Mouse (Mus musculus) liver, embryonic 15.5 days (tissue): Measurements from ENCODE around the gene Amh. TPM values are rescaled to one million over a fixed set of nuclear protein-coding genes. Genes with fewer than 3 reads are reported as not detected.

Experiments used
- ATAC-seq: fragments of 200-750 bp; cut with Nextera tagmentation; 2 replicates; pipeline ENCODE4 v1.8.0; 2017; ENCODE audit warnings: moderate number of reproducible peaks, mild to moderate bottlenecking, moderate library complexity; ENCODE audit not compliant: insufficient read depth
- H3K27ac ChIP-seq: fragments of 300-500 bp; sonication (generic); replicated peaks from 2 replicates; pipeline ENCODE4 v1.5.1; 2015; ENCODE audit warnings: mild to moderate bottlenecking, inconsistent platforms
- H3K27me3 ChIP-seq: fragments of 300-500 bp; sonication (generic); 2 replicates; pipeline ENCODE4 v1.6.1; 2015; ENCODE audit warnings: mild to moderate bottlenecking, inconsistent platforms
- H3K36me3 ChIP-seq: fragments of 300-500 bp; sonication (generic); replicated peaks from 2 replicates; pipeline ENCODE4 v1.6.1; 2015; ENCODE audit warnings: moderate library complexity, mild to moderate bottlenecking, inconsistent platforms
- H3K4me1 ChIP-seq: fragments of 300-500 bp; sonication (generic); replicated peaks from 2 replicates; pipeline ENCODE4 v1.6.1; 2015; ENCODE audit warnings: inconsistent platforms
- H3K4me2 ChIP-seq: fragments of 300-500 bp; sonication (generic); 2 replicates; pipeline ENCODE4 v1.6.1; 2015; ENCODE audit warnings: moderate library complexity, mild to moderate bottlenecking, inconsistent platforms
- H3K4me3 ChIP-seq: fragments of 300-500 bp; sonication (generic); replicated peaks from 2 replicates; pipeline ENCODE4 v1.5.1; 2015; ENCODE audit warnings: mild to moderate bottlenecking, inconsistent platforms
- H3K9ac ChIP-seq: fragments of 300-500 bp; sonication (generic); 2 replicates; pipeline ENCODE4 v1.6.1; 2015; ENCODE audit warnings: moderate library complexity, mild to moderate bottlenecking, inconsistent platforms
- H3K9me3 ChIP-seq: fragments of 300-500 bp; sonication (generic); replicated peaks from 2 replicates; pipeline ENCODE4 v1.6.1; 2016; ENCODE audit warnings: inconsistent platforms
- WGBS: fragments of 180-500 bp; shearing (Covaris S2); methylation state at CpG from one replicate; pipeline ENCODE4 v1.1.7; 2015; ENCODE audit warnings: mixed read lengths; ENCODE audit not compliant: insufficient replicate concordance; 5-methylcytosine and 5-hydroxymethylcytosine counted together
- polyA plus RNA-seq: library from polyadenylated mRNA; unstranded; fragments of >200 nt; fragmentation: Nextera tagmentation; extraction: Ambion mirVana; gene quantifications from 2 replicates; pipeline ENCODE4 v1.2.1, GENCODE M21; 2015

Amh gene
- polyA plus RNA-seq, 1 experiment from 2014 or later, result 0.10 TPM

DNA sequence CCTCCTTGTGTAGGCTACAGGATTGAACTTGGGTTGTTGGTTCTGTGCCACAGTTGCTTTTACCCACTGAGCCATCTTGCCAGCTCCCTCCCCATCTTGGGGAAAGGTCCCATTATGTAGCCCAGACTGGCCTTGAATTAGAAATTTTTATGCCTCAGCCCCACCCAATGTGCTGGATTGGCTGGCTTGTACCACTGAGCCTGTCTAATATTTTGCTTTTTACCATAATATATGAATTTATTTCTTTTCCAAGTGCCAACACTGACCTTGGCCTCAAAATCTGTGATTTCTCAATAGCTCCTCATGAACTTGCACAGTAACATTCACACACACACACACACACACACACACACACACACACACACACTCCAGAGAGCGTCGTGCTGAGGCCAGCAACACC lies 39.3 kb upstream of the Amh start:
- Histone ChIP-seq H3K9me3 (no peaks in the 10 kb centered on the region), H3K4me2 (no peak overlapping the region), H3K9ac (no peak overlapping the region), H3K4me1 (peaks cover 42% of the 10 kb centered on the region), H3K36me3 (peaks cover 66% of the 10 kb centered on the region), H3K27me3 (no peaks in the 10 kb centered on the region), H3K4me3 (no peak overlapping the region), H3K27ac (0 out of 2 replicates have a peak overlapping the region, but pooled peaks have one; percentile 29)
- no peak for ATAC-seq
- WGBS, result 89% methylated on average over 2 of the region's 2 CpGs

DNA sequence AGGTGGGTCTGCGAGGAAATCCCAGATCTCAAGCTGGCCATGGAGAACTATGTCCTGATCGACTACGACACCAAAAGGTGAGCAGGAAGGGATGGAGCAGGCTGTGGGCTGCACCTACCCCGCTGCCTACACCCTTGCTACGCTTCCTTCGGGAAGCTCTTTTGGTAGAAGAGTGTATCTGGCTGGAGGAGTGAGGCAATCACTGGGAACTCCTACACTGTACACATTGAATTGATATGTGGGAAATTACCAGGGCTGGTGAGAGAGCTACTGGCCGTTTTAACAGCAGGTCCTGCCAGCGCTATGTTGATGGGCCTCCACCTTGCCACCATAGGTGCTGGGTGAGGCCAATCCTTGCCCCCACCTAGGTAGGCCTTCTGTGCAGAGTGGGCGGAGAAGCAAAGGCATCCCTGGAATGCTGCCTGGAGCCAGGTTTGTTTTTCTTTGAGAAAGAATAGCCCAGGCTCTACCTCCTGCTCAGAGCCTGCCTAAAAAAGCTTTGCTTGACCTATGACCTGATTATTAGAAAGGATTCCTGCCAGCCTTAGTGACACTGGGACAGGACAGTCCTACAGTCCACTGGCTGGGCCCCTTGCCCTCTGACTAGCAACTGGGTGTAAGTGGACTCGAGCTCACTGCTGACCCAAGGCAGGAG lies 38.8 kb upstream of the Amh start:
- H3K4me3 ChIP-seq, result no peak overlapping the region
- H3K36me3 ChIP-seq, result peaks cover 71% of the 10 kb centered on the region
- H3K4me1 ChIP-seq, result peaks cover 37% of the 10 kb centered on the region
- H3K27me3 ChIP-seq, result no peaks in the 10 kb centered on the region
- H3K4me2 ChIP-seq, result no peak overlapping the region
- H3K27ac ChIP-seq, result peak overlapping the region; percentile 29; the same call in 1 of the 2 replicates
- H3K9ac ChIP-seq, result no peak overlapping the region
- peak; percentile 50; the same call in 1 of the 2 replicates for ATAC-seq
- 82% methylated on average over 10 of the region's 10 CpGs for WGBS
- no peaks in the 10 kb centered on the region for H3K9me3 ChIP-seq

DNA sequence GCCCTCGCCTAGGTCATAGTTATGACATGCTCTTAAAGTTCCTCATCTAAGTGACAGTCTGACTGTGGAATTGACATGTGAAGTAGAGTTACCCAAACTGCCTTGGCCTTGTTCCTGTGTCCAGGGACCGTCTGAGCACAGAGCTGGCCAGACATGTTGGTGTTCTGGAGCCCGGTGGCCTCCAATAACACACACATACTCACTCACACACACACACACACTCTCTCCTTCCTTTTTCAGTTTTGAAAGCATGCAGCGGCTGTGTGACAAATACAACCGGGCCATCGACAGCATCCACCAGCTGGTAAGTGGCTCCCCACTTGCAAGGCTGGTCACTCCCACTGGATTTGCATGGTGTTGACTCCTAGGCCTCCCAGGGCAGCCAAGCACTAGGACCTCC lies 36.7 kb upstream of the Amh start:
- Histone ChIP-seq H3K4me3 (no peak overlapping the region), H3K4me1 (peaks cover 31% of the 10 kb centered on the region), H3K4me2 (no peak overlapping the region), H3K27me3 (no peaks in the 10 kb centered on the region), H3K27ac (no peak overlapping the region), H3K9ac (no peak overlapping the region), H3K9me3 (no peaks in the 10 kb centered on the region), H3K36me3 (peaks cover 92% of the 10 kb centered on the region)
- 77% methylated on average over 6 of the region's 6 CpGs for WGBS
- ATAC-seq, result no peak

DNA sequence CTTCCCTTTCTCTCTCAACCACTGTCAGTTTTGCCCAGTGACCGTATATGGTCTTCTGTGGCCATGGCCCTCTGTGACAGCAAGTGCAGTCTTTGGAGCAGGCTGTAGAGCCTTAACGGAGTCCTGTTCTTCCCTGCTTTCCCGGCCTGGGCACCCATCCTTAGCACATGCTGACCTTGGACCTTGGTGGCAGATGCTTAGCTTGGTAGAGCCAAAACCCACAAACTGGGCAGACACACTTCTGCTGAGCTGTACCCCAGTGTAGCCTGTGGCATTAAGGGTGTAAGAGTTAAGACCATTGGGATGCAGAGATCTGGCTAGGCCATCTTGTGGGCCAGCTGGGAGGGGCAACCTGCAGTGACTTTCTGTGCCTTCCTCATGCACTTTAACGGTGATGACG lies 31.2 kb upstream of the Amh start:
- Histone ChIP-seq H3K36me3 (peaks cover 98% of the 10 kb centered on the region), H3K4me2 (no peak overlapping the region), H3K27me3 (no peaks in the 10 kb centered on the region), H3K4me3 (no peak overlapping the region), H3K27ac (peak overlapping the region; percentile 60; the same call in 1 of the 2 replicates), H3K4me1 (peaks cover 29% of the 10 kb centered on the region), H3K9ac (no peak overlapping the region), H3K9me3 (no peaks in the 10 kb centered on the region)
- ATAC-seq, result no peak
- 68% methylated on average over 5 of the region's 5 CpGs for WGBS

DNA sequence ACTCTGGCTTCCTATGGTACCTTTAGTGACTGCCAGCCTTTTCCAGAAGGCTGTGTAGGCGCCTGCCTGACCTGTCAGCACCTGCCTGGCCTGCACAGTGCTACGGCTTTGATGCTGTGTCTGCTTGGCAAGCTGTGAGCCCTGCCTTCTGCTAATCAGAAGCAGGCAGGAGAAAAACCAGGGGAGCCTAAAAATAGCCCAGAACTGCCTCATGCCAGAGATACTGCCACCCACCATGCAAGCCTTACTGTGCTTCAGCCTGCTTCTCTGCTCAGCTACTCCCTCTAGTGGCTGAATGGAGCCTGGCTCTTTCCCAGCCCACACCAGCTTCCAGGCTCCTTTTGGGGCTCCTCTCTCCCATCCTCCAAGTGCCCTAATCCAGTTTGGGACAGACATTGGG lies 30.5 kb upstream of the Amh start:
- peaks cover 100% of the 10 kb centered on the region for H3K36me3 ChIP-seq
- ATAC-seq, result peak; percentile 79

DNA sequence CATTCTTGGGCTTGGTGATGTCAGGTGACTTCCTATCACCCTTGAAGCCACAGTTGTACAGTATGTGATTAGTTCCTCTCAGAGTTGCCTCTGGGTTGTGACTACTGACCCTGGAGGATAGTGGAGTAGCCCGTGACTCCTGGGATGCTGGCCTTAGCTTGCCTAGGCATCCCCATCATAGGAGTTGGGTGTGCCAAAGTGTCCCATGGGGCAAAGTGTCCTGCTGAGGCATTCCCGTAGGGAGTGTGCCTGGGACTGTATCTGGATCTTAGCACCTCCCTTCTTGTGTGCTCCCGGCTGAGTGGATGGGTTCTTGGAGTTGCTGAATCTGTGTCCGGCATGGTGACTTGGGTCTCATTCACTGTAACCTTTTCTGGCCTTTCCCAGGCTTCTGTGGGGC lies 30.1 kb upstream of the Amh start:
- Histone ChIP-seq H3K36me3 (peaks cover 100% of the 10 kb centered on the region), H3K9me3 (no peaks in the 10 kb centered on the region), H3K27me3 (no peaks in the 10 kb centered on the region), H3K4me1 (peaks cover 29% of the 10 kb centered on the region), H3K27ac (no peak overlapping the region), H3K4me2 (no peak overlapping the region), H3K9ac (no peak overlapping the region), H3K4me3 (no peak overlapping the region)
- WGBS, result 72% methylated on average over 4 of the region's 4 CpGs
- peak; percentile 22; the same call in 1 of the 2 replicates for ATAC-seq

More for the DNA sequence above, 30.5 kb upstream of the Amh start:
- H3K27ac ChIP-seq, result peak overlapping the region; percentile 60; the same call in 1 of the 2 replicates
- H3K27me3 ChIP-seq, result no peaks in the 10 kb centered on the region
- H3K4me3 ChIP-seq, result no peak overlapping the region
- no peaks in the 10 kb centered on the region for H3K9me3 ChIP-seq
- H3K9ac ChIP-seq, result peak overlapping the region; percentile 16; the same call in 1 of the 2 replicates
- H3K4me1 ChIP-seq, result peaks cover 29% of the 10 kb centered on the region
- no peak overlapping the region for H3K4me2 ChIP-seq
- WGBS, result 27% methylated on average over 2 of the region's 2 CpGs

DNA sequence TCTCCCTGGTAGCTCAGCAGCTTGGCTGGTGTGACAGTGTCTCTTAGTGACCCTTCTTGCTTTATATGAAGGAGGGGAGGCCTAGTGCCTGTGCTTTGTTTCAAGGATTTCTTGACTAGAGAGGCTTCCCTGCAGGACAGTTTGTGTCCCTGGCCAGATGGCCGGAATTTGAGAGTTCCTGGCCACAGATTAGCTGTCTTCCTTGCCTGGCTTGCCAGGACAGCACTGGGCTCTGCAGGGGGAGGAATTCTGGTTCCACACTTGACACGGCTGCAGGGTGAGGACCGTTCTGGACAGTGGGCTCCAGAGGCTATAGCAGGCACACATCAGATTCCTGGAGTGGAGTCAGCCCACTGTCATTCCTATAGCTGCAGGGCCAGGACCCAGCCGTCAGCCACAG lies 29.3 kb upstream of the Amh start:
- H3K27me3 ChIP-seq, result no peaks in the 10 kb centered on the region
- ATAC-seq, result no peak
- no peak overlapping the region for H3K4me3 ChIP-seq
- H3K4me1 ChIP-seq, result peaks cover 22% of the 10 kb centered on the region
- peaks cover 100% of the 10 kb centered on the region for H3K36me3 ChIP-seq
- H3K9ac ChIP-seq, result no peak overlapping the region
- H3K4me2 ChIP-seq, result no peak overlapping the region
- H3K27ac ChIP-seq, result no peak overlapping the region
- no peaks in the 10 kb centered on the region for H3K9me3 ChIP-seq
- WGBS, result 87% methylated on average over 4 of the region's 4 CpGs

DNA sequence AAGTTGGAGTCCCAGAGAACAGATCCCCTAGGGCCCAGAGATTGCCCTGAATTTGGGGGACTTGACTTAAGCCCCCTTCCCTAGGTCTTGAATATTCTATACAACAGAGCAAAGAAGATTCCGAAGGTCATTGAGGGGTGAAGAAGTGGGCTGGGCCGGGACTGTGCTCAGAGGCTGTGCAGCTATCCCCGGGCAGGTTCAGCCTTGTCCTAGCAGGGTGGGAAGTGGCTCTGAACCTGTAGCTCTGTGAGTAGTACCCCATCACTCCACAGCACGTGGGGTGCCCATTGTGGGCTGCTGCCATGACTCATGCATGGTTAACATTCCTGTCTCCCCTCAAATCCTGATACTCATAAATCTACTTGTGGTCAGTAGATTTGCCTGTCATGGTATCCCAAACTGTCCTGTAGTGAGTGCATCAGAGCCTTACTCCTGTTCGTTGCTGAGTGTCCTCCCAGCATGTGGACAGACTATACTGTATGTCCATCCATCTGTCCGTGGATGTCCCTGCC lies 28.6 kb upstream of the Amh start:
- H3K36me3 ChIP-seq, result peaks cover 100% of the 10 kb centered on the region
- no peak for ATAC-seq
- 82% methylated on average over 6 of the region's 6 CpGs for WGBS

DNA sequence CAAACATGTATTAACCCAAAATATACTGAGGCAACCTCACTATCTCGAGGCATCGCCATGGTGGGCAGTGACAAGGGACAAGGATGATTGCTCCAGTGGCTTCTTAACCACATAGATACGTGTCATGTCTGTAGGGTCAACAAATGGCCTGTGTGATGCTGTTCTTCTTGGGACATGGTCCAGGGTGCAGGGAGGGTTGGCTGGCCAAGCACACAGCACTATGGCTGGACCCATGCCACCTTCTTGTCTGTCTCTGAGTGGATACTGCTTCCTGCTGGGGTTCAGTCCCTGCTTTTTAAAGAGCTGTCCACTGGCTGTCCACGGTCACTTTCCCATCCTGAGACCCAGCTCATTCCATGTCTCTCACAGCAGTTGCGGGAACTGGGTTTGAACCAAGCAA lies 27.9 kb upstream of the Amh start:
- Histone ChIP-seq H3K4me2 (no peak overlapping the region), H3K27me3 (no peaks in the 10 kb centered on the region), H3K4me3 (no peak overlapping the region), H3K9ac (no peak overlapping the region), H3K27ac (no peak overlapping the region), H3K9me3 (no peaks in the 10 kb centered on the region), H3K4me1 (peaks cover 22% of the 10 kb centered on the region), H3K36me3 (peaks cover 100% of the 10 kb centered on the region)
- 85% methylated on average over 5 of the region's 5 CpGs for WGBS
- no peak for ATAC-seq

More for the DNA sequence above, 28.6 kb upstream of the Amh start:
- H3K4me3 ChIP-seq, result no peak overlapping the region
- peaks cover 22% of the 10 kb centered on the region for H3K4me1 ChIP-seq
- H3K9me3 ChIP-seq, result no peaks in the 10 kb centered on the region
- H3K9ac ChIP-seq, result no peak overlapping the region
- no peaks in the 10 kb centered on the region for H3K27me3 ChIP-seq
- no peak overlapping the region for H3K27ac ChIP-seq
- H3K4me2 ChIP-seq, result no peak overlapping the region

DNA sequence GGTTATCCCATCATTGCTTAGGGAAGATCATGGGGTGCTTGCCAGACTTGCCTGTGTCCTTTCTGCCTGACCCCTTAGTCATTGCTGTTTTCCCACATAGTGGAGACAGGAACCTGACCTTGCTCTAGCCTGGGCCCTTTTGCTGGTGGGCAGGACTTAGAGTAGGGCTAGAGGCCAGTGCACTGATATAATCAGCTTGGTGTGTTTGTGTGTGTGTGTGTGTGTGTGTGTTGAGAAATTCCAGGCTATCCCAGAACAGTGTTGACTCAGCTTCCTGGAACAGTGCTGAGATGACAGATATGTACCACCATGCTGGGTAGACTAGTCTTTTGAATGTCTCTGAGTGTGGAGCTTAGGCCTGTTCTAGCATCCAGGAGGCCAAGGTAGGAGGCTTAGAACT lies 25.5 kb upstream of the Amh start:
- Histone ChIP-seq H3K4me2 (no peak overlapping the region), H3K9me3 (no peaks in the 10 kb centered on the region), H3K9ac (no peak overlapping the region), H3K4me1 (peaks cover 6% of the 10 kb centered on the region), H3K27me3 (no peaks in the 10 kb centered on the region), H3K27ac (no peak overlapping the region), H3K36me3 (peaks cover 100% of the 10 kb centered on the region), H3K4me3 (no peak overlapping the region)
- ATAC-seq, result no peak

DNA sequence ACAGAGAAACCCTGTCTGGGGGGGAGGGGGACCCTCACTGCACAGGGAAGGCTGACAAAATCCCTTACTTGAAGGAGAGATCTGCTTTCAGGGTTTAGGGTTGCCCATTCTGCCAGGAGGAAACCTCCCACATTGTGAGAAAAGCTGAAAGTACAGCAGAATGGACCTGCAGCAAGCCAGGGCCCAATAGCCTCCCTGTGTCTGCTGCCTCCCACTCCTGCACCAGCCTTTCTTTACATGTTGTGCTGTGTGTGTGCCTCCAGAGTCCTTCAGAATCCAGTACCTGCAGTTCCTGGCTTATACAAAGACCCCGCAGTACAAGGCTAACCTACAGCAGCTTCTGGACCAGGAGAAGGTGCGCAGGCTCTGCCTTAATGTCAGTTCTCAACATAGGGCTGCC lies 20.7 kb upstream of the Amh start:
- H3K27ac ChIP-seq, result no peak overlapping the region
- WGBS, result 96% methylated on average over 2 of the region's 2 CpGs
- no peak overlapping the region for H3K4me2 ChIP-seq
- no peaks in the 10 kb centered on the region for H3K27me3 ChIP-seq
- peaks cover 100% of the 10 kb centered on the region for H3K36me3 ChIP-seq
- no peaks in the 10 kb centered on the region for H3K4me1 ChIP-seq
- H3K9me3 ChIP-seq, result no peaks in the 10 kb centered on the region
- no peak overlapping the region for H3K4me3 ChIP-seq
- H3K9ac ChIP-seq, result no peak overlapping the region
- no peak for ATAC-seq

DNA sequence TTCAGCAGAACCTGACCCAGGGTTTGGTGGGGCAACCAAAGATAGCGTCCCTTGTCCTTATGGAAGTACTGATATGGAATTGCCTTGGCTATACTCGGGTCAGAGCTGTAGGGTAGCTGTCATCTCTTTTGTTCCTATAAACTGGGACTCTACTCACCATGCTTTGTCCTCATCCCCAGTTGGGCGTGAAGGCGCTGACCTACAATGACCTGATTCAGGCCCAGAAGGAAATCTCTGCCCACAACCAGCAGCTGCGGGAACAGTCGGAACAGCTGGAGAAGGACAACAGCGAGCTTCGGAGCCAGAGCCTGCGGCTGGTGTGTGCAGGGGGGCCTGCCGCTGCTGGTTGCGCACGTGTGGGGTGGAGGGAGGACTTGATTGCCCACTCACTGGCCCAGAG lies 20.2 kb upstream of the Amh start:
- Histone ChIP-seq H3K4me3 (no peak overlapping the region), H3K4me1 (no peaks in the 10 kb centered on the region), H3K4me2 (no peak overlapping the region), H3K36me3 (peaks cover 99% of the 10 kb centered on the region), H3K9me3 (no peaks in the 10 kb centered on the region), H3K9ac (no peak overlapping the region), H3K27ac (no peak overlapping the region), H3K27me3 (no peaks in the 10 kb centered on the region)
- no peak for ATAC-seq
- WGBS, result 90% methylated on average over 12 of the region's 12 CpGs
